Mouse (Mus musculus): ENCODE measurements around the gene Ctps2. TPM values are rescaled to one million over a fixed set of nuclear protein-coding genes. Genes with fewer than 3 reads are reported as not detected.

Ctps2 gene
- total and polyA plus RNA-seq, 2 experiments from 2014 or later = 14.3 to 29.8 TPM

DNA sequence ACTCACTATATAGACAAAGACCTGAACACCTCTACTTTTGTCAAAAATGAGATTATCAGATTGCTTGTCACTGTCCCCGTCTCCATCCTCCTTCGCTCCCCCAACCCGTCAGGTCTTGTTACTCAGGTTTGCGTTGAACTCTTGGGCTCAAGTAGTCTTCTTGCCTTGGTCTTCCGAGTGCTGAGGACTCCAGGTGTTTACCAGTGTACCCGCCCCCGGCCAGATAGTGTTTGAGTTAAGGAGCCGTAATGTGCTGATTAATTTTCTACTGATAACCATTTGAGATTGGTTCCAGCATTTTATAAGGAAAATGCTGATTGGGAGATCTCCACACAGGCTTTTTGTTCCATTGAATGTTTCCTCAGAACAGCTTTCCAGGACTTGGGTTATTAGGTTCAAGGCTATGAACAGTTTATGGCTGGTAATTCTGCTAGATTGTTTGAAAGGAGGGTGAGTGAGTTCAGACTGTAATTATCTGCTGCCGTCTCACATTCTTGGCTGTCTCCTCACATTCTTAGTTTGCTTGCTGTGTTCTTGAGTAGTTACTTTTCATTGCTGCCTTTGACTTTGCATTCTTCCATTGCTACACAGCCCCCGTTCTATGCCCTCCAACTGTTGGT lies 85.9 kb downstream of the Ctps2 start:
- Histone ChIP-seq H3K36me3 (replicated peaks; ENCODE audit: control insufficient read depth, insufficient read depth, low read length) (no peaks in the 10 kb centered on the region), H3K9ac (replicated peaks; ENCODE audit: low read depth, low read length) (no peak overlapping the region), H3K27ac (ENCODE audit: low read depth) (no peak overlapping the region), H3K27me3 (ENCODE audit: control insufficient read depth, insufficient read depth, low read length) (no peaks in the 10 kb centered on the region), H3K9me3 (replicated peaks; ENCODE audit: control insufficient read depth, low read length) (no peaks in the 10 kb centered on the region), H3K4me2 (ENCODE audit: low read depth, low read length) (no peak overlapping the region), H3K4me1 (ENCODE audit: control insufficient read depth, insufficient read depth) (no peaks in the 10 kb centered on the region), H3K4me3 (ENCODE audit: low read depth, low read length) (no peak overlapping the region)
- TF ChIP-seq EP300 (IDR thresholded peaks at IDR 0.05; ENCODE audit: low read depth) = no peak
- no peak for TF ChIP-seq CTCF (IDR thresholded peaks at IDR 0.05; ENCODE audit: low read depth)
- 90% methylated on average over 10 of the region's 10 CpGs for WGBS
- ATAC-seq (ENCODE audit: insufficient read depth, low read depth) (no peak), DNase-seq (ENCODE audit: low spot score) (no peak)

DNA sequence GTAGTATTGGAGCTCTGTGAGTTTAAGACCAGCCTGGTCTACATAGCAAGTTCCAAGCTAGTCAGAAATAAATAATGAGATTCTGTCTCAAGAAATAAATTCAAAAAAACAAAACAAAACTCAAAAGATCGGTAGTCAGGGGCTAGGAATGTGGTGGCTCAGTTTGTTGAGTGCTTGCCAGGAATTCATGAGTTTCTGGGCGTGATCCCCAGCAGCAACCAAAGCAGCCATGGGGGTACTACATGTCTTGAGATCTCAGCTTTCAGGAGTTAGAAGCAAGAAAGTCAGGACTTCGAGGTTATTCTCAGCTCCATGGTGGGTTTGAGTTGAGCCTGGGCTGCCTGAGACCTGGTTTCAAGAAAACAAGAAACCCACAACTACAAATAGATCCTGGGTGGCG lies 90.4 kb downstream of the Ctps2 start:
- Histone ChIP-seq H3K36me3 (replicated peaks; ENCODE audit: control insufficient read depth, insufficient read depth, low read length) (no peaks in the 10 kb centered on the region), H3K4me2 (ENCODE audit: low read depth, low read length) (no peak overlapping the region), H3K4me3 (ENCODE audit: low read depth, low read length) (no peak overlapping the region), H3K27me3 (ENCODE audit: control insufficient read depth, insufficient read depth, low read length) (no peaks in the 10 kb centered on the region), H3K9me3 (replicated peaks; ENCODE audit: control insufficient read depth, low read length) (no peaks in the 10 kb centered on the region), H3K27ac (ENCODE audit: low read depth) (no peak overlapping the region), H3K4me1 (ENCODE audit: control insufficient read depth, insufficient read depth) (no peaks in the 10 kb centered on the region), H3K9ac (replicated peaks; ENCODE audit: low read depth, low read length) (no peak overlapping the region)
- WGBS = 67% methylated on average over 4 of the region's 4 CpGs
- no peak for ATAC-seq (ENCODE audit: insufficient read depth, low read depth)
- no peak for DNase-seq (ENCODE audit: low spot score)
- TF ChIP-seq EP300 (IDR thresholded peaks at IDR 0.05; ENCODE audit: low read depth) = no peak
- no peak for TF ChIP-seq CTCF (IDR thresholded peaks at IDR 0.05; ENCODE audit: low read depth)

DNA sequence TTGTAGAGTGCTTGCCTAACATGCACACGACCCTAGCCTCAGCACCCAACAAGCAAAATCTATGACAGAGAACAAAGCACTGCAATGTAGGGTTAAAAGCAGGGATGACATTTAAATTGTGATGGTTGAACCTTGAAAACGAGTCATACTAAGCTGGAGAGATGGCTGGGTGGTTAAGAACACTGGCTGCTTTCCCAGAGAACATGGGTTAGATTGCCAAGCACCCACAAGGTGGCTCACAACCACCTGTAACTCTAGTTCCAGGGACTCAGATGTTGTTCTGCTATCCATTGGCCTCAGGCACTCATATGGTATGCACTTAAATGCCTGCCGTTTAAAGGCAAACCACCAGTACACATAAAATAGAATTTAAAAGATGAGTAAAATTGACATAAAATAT lies 91.1 kb downstream of the Ctps2 start:
- Histone ChIP-seq H3K27me3 (ENCODE audit: control insufficient read depth, insufficient read depth, low read length) (no peaks in the 10 kb centered on the region), H3K36me3 (replicated peaks; ENCODE audit: control insufficient read depth, insufficient read depth, low read length) (no peaks in the 10 kb centered on the region), H3K27ac (ENCODE audit: low read depth) (no peak overlapping the region), H3K4me3 (ENCODE audit: low read depth, low read length) (no peak overlapping the region), H3K4me1 (ENCODE audit: control insufficient read depth, insufficient read depth) (no peaks in the 10 kb centered on the region), H3K9me3 (replicated peaks; ENCODE audit: control insufficient read depth, low read length) (no peaks in the 10 kb centered on the region), H3K9ac (replicated peaks; ENCODE audit: low read depth, low read length) (no peak overlapping the region), H3K4me2 (ENCODE audit: low read depth, low read length) (no peak overlapping the region)
- TF ChIP-seq EP300 (IDR thresholded peaks at IDR 0.05; ENCODE audit: low read depth) (no peak), CTCF (IDR thresholded peaks at IDR 0.05; ENCODE audit: low read depth) (no peak)
- ATAC-seq (ENCODE audit: insufficient read depth, low read depth) (no peak), DNase-seq (ENCODE audit: low spot score) (no peak)
- 69% methylated on average over 3 of the region's 3 CpGs for WGBS

DNA sequence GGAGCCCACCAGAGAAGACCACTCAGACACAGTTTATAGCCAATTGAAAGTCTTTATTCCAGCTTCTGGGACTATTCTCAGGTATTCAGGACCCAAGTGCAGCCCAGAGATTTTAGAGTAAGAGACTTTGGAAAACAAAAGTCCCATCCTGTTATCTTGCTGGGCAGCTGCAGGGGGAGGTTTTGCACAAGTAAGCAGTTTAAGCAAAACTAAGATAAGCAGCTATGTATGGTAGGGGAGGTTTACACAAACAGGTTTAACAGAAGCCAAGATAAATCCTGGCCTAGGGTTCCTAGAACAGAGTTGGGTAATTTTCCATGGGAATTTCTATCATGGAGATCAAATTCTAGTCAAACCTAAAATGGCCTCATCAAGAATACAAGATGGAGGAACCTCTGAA lies 126.8 kb downstream of the Ctps2 start:
- no peak overlapping the region for H3K4me2 ChIP-seq (ENCODE audit: low read depth, low read length)
- TF ChIP-seq CTCF (IDR thresholded peaks at IDR 0.05; ENCODE audit: low read depth) (no peak), EP300 (IDR thresholded peaks at IDR 0.05; ENCODE audit: low read depth) (no peak)
- no peak for ATAC-seq (ENCODE audit: insufficient read depth, low read depth)

GRCm38 (mm10) chrX:163038767-163039166 lies 137.7 kb downstream of the Ctps2 start:
- Histone ChIP-seq H3K27me3 (ENCODE audit: control insufficient read depth, insufficient read depth, low read length) (no peaks in the 10 kb centered on the region), H3K4me2 (ENCODE audit: low read depth, low read length) (no peak overlapping the region), H3K9me3 (replicated peaks; ENCODE audit: control insufficient read depth, low read length) (no peaks in the 10 kb centered on the region), H3K9ac (replicated peaks; ENCODE audit: low read depth, low read length) (no peak overlapping the region), H3K27ac (ENCODE audit: low read depth) (no peak overlapping the region), H3K36me3 (replicated peaks; ENCODE audit: control insufficient read depth, insufficient read depth, low read length) (no peaks in the 10 kb centered on the region), H3K4me1 (ENCODE audit: control insufficient read depth, insufficient read depth) (no peaks in the 10 kb centered on the region), H3K4me3 (ENCODE audit: low read depth, low read length) (no peak overlapping the region)
- 64% methylated on average over 3 of the region's 3 CpGs for WGBS
- TF ChIP-seq CTCF (IDR thresholded peaks at IDR 0.05; ENCODE audit: low read depth) (no peak), EP300 (IDR thresholded peaks at IDR 0.05; ENCODE audit: low read depth) (no peak)
- no peak for ATAC-seq (ENCODE audit: insufficient read depth, low read depth)
- DNase-seq (ENCODE audit: low spot score) = no peak

More for the DNA sequence above, 126.8 kb downstream of the Ctps2 start:
- no peaks in the 10 kb centered on the region for H3K9me3 ChIP-seq (replicated peaks; ENCODE audit: control insufficient read depth, low read length)
- no peak overlapping the region for H3K9ac ChIP-seq (replicated peaks; ENCODE audit: low read depth, low read length)
- H3K36me3 ChIP-seq (replicated peaks; ENCODE audit: control insufficient read depth, insufficient read depth, low read length) = peaks cover 7% of the 10 kb centered on the region; the same call in 1 of the 2 replicates
- H3K4me1 ChIP-seq (ENCODE audit: control insufficient read depth, insufficient read depth) = no peaks in the 10 kb centered on the region
- H3K4me3 ChIP-seq (ENCODE audit: low read depth, low read length) = no peak overlapping the region
- no peaks in the 10 kb centered on the region for H3K27me3 ChIP-seq (ENCODE audit: control insufficient read depth, insufficient read depth, low read length)
- no peak overlapping the region for H3K27ac ChIP-seq (ENCODE audit: low read depth)
- no peak for DNase-seq (ENCODE audit: low spot score)

DNA sequence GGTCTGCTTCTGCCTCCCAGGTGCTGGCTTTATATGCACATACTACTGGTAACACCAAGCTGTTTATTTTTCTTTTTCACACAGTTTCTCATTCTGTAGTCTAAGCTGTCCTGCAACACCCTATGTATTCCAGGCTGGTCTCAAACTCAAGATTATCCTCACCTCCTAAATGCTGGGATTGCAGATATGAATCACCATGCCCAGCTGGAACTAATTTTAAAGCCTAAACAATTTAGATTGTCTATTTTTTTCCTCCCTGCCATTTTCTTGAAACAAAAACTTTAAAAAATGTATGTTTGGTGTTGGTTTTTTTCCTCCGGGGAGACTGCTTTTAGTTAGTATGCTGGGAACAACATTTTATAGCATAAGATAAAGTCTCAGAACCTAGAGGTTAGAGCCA lies 141.7 kb downstream of the Ctps2 start:
- no peak for TF ChIP-seq EP300 (IDR thresholded peaks at IDR 0.05; ENCODE audit: low read depth)
- no peak for TF ChIP-seq CTCF (IDR thresholded peaks at IDR 0.05; ENCODE audit: low read depth)
- Histone ChIP-seq H3K4me2 (ENCODE audit: low read depth, low read length) (no peak overlapping the region), H3K27ac (ENCODE audit: low read depth) (no peak overlapping the region), H3K4me3 (ENCODE audit: low read depth, low read length) (no peak overlapping the region), H3K9ac (replicated peaks; ENCODE audit: low read depth, low read length) (no peak overlapping the region), H3K4me1 (ENCODE audit: control insufficient read depth, insufficient read depth) (no peaks in the 10 kb centered on the region), H3K9me3 (replicated peaks; ENCODE audit: control insufficient read depth, low read length) (no peaks in the 10 kb centered on the region), H3K27me3 (ENCODE audit: control insufficient read depth, insufficient read depth, low read length) (no peaks in the 10 kb centered on the region), H3K36me3 (replicated peaks; ENCODE audit: control insufficient read depth, insufficient read depth, low read length) (no peaks in the 10 kb centered on the region)
- no peak for DNase-seq (ENCODE audit: low spot score)
- ATAC-seq (ENCODE audit: insufficient read depth, low read depth) = no peak
- WGBS = 81% methylated on average over 1 of the region's 1 CpGs

Data from heart, postnatal 0 days (tissue).